27 mouse cellular contexts compared by ENCODE assay signal in genomic region chr14:100529758-100530157, GRCm38 (mm10).
DNase-seq lines count a peak whose midpoint lies in the region; ATAC-seq and TF ChIP-seq lines count a peak whose summit lies in the region.
"Had no signal": no experiment of that assay in that cellular context is flagged by ENCODE, and none has a peak within 500 bp of the region (broad histone marks: within the 10 kb centered on the region; RNA-seq: fewer than 3 reads in every experiment).

No protein-coding gene starts in this region.

- no peak for DNase-seq in liver, embryonic 11.5 days (ENCODE audit: low spot score)
- no peak for DNase-seq in ES-E14 (ENCODE audit: low read depth, low spot score)
- no peak for DNase-seq in cerebellum, postnatal 25 days
- DNase-seq: adrenal gland, adult 2 months; adrenal gland, postnatal 14 days; cerebellum, adult 11 months; cerebellum, adult 2 months; cerebellum, adult 9-11 months; cerebellum, postnatal 36 days; embryo, embryonic 11 days; gastrocnemius, postnatal 10 days; heart, adult 2 months; heart, postnatal 14 days; heart, postnatal 4 days had no signal

- H3K4me2 ChIP-seq in liver, embryonic 11.5 days = no peak overlapping the region
- H3K4me2 ChIP-seq in liver, embryonic 12.5 days = no peak overlapping the region
- H3K4me2 ChIP-seq in intestine, postnatal 0 days (replicated peaks; ENCODE audit: low read depth) = no peak overlapping the region
- H3K4me2 ChIP-seq: embryonic facial prominence, embryonic 13.5 days; forebrain, embryonic 12.5 days; forebrain, embryonic 15.5 days; heart, embryonic 13.5 days; hindbrain, embryonic 14.5 days had no signal

- TF ChIP-seq CTCF in intestine, postnatal 0 days (IDR thresholded peaks at IDR 0.05; ENCODE audit: low read depth) = no peak

- no peaks in the 10 kb centered on the region for H3K27me3 ChIP-seq in liver, embryonic 11.5 days (replicated peaks; ENCODE audit: control insufficient read depth, insufficient read depth, low read length)
- no peaks in the 10 kb centered on the region for H3K27me3 ChIP-seq in liver, embryonic 12.5 days (replicated peaks)
- no peaks in the 10 kb centered on the region for H3K27me3 ChIP-seq in megakaryocyte, embryonic 14.5 days (replicated peaks)
- H3K27me3 ChIP-seq in intestine, postnatal 0 days (replicated peaks; ENCODE audit: control insufficient read depth, insufficient read depth, low read length) = no peaks in the 10 kb centered on the region
- H3K27me3 ChIP-seq: CH12.LX; embryonic facial prominence, embryonic 13.5 days; forebrain, embryonic 12.5 days; forebrain, embryonic 15.5 days; heart, embryonic 13.5 days had no signal

- 89% methylated on average over 1 of the region's 1 CpGs for WGBS in liver, embryonic 11.5 days
- WGBS in liver, embryonic 12.5 days (ENCODE audit: insufficient replicate concordance) = 67% methylated on average over 1 of the region's 1 CpGs
- WGBS in intestine, postnatal 0 days = 61% methylated on average over 1 of the region's 1 CpGs

- no peaks in the 10 kb centered on the region for H3K4me1 ChIP-seq in liver, embryonic 11.5 days (replicated peaks; ENCODE audit: control insufficient read depth, insufficient read depth, low read length)
- H3K4me1 ChIP-seq in liver, embryonic 12.5 days = no peaks in the 10 kb centered on the region
- no peaks in the 10 kb centered on the region for H3K4me1 ChIP-seq in megakaryocyte, embryonic 14.5 days
- H3K4me1 ChIP-seq in ES-E14 (ENCODE audit: control insufficient read depth in 2 of 2, insufficient read depth in 2 of 2, low read length in 2 of 2, poor library complexity in 1 of 2) = no peaks in the 10 kb centered on the region
- H3K4me1 ChIP-seq in intestine, postnatal 0 days (replicated peaks; ENCODE audit: control insufficient read depth, insufficient read depth, low read length) = no peaks in the 10 kb centered on the region
- H3K4me1 ChIP-seq: embryonic facial prominence, embryonic 10.5 days; embryonic facial prominence, embryonic 13.5 days; forebrain, embryonic 12.5 days; forebrain, embryonic 15.5 days; heart, embryonic 10.5 days; heart, embryonic 13.5 days had no signal

- no peak overlapping the region for H3K9ac ChIP-seq in liver, embryonic 11.5 days (ENCODE audit: low read depth, low read length)
- no peak overlapping the region for H3K9ac ChIP-seq in liver, embryonic 12.5 days
- no peak overlapping the region for H3K9ac ChIP-seq in ES-E14 (ENCODE audit: insufficient read depth, low read depth, low read length, poor library complexity, severe bottlenecking)
- H3K9ac ChIP-seq in intestine, postnatal 0 days (ENCODE audit: low read depth, low read length) = no peak overlapping the region
- H3K9ac ChIP-seq: embryonic facial prominence, embryonic 13.5 days; forebrain, embryonic 12.5 days; forebrain, embryonic 15.5 days; heart, embryonic 13.5 days; hindbrain, embryonic 14.5 days had no signal

- in situ Hi-C loops in ES-E14 (cut with MboI; ENCODE audit: low sequenced_read_pairs in 2 of 2, unreplicated experiment in 2 of 2) = no loop called here

- H3K27ac ChIP-seq in liver, embryonic 11.5 days (ENCODE audit: low read depth, low read length) = no peak overlapping the region
- no peak overlapping the region for H3K27ac ChIP-seq in liver, embryonic 12.5 days
- 0 out of 2 replicates have a peak overlapping the region, but pooled peaks have one; percentile 33 for H3K27ac ChIP-seq in ES-E14 (ENCODE audit: insufficient read depth, low read depth, low read length, poor library complexity, severe bottlenecking)
- no peak overlapping the region for H3K27ac ChIP-seq in intestine, postnatal 0 days (ENCODE audit: low read depth, low read length)
- H3K27ac ChIP-seq: embryonic facial prominence, embryonic 10.5 days; embryonic facial prominence, embryonic 13.5 days; forebrain, embryonic 12.5 days; forebrain, embryonic 15.5 days; heart, adult 2 months; heart, embryonic 10.5 days; heart, embryonic 13.5 days; hindbrain, embryonic 14.5 days had no signal

- no peaks in the 10 kb centered on the region for H3K9me3 ChIP-seq in liver, embryonic 11.5 days (ENCODE audit: control insufficient read depth, low read length)
- no peaks in the 10 kb centered on the region for H3K9me3 ChIP-seq in liver, embryonic 12.5 days (replicated peaks)
- peaks cover 13% of the 10 kb centered on the region for H3K9me3 ChIP-seq in megakaryocyte, embryonic 14.5 days
- H3K9me3 ChIP-seq in ES-E14 (ENCODE audit: control insufficient read depth, insufficient read depth, low read depth, low read length) = no peaks in the 10 kb centered on the region
- H3K9me3 ChIP-seq in intestine, postnatal 0 days (ENCODE audit: control insufficient read depth) = no peaks in the 10 kb centered on the region
- H3K9me3 ChIP-seq: embryonic facial prominence, embryonic 10.5 days; embryonic facial prominence, embryonic 13.5 days; forebrain, embryonic 12.5 days; forebrain, embryonic 15.5 days; heart, embryonic 10.5 days; heart, embryonic 13.5 days had no signal

- ATAC-seq in liver, embryonic 11.5 days (replicated peaks; ENCODE audit: low FRiP score) = 0 out of 2 replicates have a peak, but pooled peaks have one; percentile 18
- ATAC-seq in liver, embryonic 12.5 days = no peak
- ATAC-seq in megakaryocyte, adult 5-6 weeks (ENCODE audit: poor library complexity, severe bottlenecking) = no peak
- ATAC-seq in intestine, postnatal 0 days = peak; percentile 54; the same call in 1 of the 2 replicates
- ATAC-seq: forebrain, embryonic 15.5 days had no signal

- no peaks in the 10 kb centered on the region for H3K36me3 ChIP-seq in liver, embryonic 11.5 days (ENCODE audit: control insufficient read depth, insufficient read depth, low read length)
- H3K36me3 ChIP-seq in liver, embryonic 12.5 days = no peaks in the 10 kb centered on the region
- H3K36me3 ChIP-seq in megakaryocyte, embryonic 14.5 days (replicated peaks; ENCODE audit: low read length) = no peaks in the 10 kb centered on the region
- H3K36me3 ChIP-seq in ES-E14 (ENCODE audit: control insufficient read depth, insufficient read depth, low read length, poor library complexity, severe bottlenecking) = no peaks in the 10 kb centered on the region
- H3K36me3 ChIP-seq in intestine, postnatal 0 days (ENCODE audit: control insufficient read depth, insufficient read depth) = no peaks in the 10 kb centered on the region
- H3K36me3 ChIP-seq: embryonic facial prominence, embryonic 10.5 days; embryonic facial prominence, embryonic 13.5 days; forebrain, embryonic 12.5 days; forebrain, embryonic 15.5 days; heart, embryonic 10.5 days; heart, embryonic 13.5 days had no signal

- H3K4me3 ChIP-seq in liver, embryonic 11.5 days (ENCODE audit: low read depth, low read length) = no peak overlapping the region
- no peak overlapping the region for H3K4me3 ChIP-seq in liver, embryonic 12.5 days
- H3K4me3 ChIP-seq in megakaryocyte, embryonic 14.5 days (replicated peaks) = peak overlapping the region; percentile 35
- no peak overlapping the region for H3K4me3 ChIP-seq in ES-E14 (ENCODE audit: insufficient read depth in 1 of 2, low read depth in 1 of 2, low read length in 2 of 2, poor library complexity in 1 of 2, severe bottlenecking in 1 of 2)
- H3K4me3 ChIP-seq in intestine, postnatal 0 days (ENCODE audit: low read depth, low read length) = no peak overlapping the region
- H3K4me3 ChIP-seq: embryonic facial prominence, embryonic 10.5 days; embryonic facial prominence, embryonic 13.5 days; erythroblast, embryonic 14.5 days; forebrain, embryonic 12.5 days; forebrain, embryonic 15.5 days; heart, adult 2 months; heart, embryonic 10.5 days; heart, embryonic 13.5 days had no signal

TF ChIP-seq in ES-E14, 5 proteins besides CTCF, POLR2A, EP300 and RAD21:
- TF ChIP-seq MAFK (IDR thresholded peaks at IDR 0.05; ENCODE audit: insufficient read depth, low read depth, low read length) = no peak

Comparison
In these comparisons a context has a peak if more than half of its experiments do, and no peak if none do; other contexts are left out.
1. ATAC-seq: peak in liver, embryonic 11.5 days (single experiment) and intestine, postnatal 0 days (single experiment); none in liver, embryonic 12.5 days (single experiment) and megakaryocyte, adult 5-6 weeks (single experiment).